Mouse (Mus musculus): ENCODE data around the gene Fat3.

Gene Fat3

DNA sequence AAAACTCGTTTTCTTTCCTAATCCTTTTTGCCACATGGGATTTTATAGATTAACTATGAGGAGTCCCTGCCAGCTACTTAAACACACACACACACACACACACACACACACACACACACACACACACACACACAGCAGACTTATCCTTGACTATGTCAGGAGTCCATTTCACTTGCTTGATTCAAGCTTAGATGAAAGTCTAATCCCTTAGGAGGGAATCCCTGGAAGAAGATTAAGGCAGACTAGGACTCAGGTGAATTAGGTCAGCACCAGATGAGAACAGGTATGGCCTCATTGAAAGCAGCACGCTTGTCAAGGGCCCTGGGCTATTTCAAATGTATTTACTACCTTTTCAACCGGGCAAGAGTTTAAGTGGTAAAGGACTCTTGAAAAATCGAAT lies 553.0 kb downstream of the Fat3 start:
- no peak for DNase-seq (ENCODE audit: low read depth, low spot score)

DNA sequence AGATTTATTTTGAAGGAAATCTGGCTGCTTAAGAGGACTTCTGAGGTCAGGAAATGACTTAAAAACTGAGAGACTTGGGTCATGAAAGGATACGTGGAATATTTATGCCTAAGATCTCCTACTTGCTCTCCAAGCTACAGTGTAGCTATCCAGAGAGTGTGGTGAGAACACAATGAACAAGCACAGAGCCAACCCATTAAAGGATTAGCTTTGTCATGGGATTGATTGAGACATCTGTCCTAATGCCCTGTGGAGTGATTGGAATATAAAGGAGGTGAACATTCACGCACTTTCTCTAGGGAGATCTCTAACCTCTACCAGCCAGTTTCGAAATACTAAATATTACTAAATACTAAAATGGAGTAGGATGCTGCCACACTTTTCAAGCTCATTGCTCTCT lies 556.9 kb downstream of the Fat3 start:
- no peak for DNase-seq (ENCODE audit: low read depth, low spot score)

DNA sequence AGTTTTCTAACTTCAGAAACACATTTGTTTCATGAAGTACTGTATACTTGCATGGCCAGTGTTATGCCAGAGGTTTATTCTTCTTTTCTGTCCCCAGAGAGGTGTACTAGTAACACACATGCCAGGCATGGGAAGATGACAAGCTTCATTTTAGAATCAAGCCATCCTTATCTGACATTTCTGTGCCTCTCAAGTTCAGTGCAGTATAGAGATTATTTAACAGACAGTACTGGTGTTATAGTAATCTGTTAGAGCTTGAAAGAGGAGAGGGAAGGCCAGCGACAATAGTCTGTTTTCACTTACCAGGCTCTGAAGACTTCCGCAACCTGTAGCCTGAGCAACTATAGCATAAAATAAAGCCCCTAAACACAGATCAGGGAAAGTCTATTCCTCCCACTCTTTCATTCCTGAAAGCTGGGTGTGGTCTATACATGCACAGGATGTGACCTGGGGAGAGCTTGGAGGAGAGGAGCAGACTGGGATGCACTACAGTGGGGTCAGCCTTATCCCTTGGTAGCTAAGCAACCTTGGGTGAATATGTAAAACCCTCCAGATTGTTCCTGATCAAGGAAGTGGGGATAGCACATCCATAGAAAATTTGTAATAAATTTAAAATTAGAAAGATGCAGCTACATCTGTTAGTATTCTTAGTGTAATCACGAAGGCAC lies 557.5 kb downstream of the Fat3 start:
- no peak for DNase-seq (ENCODE audit: low read depth, low spot score)

DNA sequence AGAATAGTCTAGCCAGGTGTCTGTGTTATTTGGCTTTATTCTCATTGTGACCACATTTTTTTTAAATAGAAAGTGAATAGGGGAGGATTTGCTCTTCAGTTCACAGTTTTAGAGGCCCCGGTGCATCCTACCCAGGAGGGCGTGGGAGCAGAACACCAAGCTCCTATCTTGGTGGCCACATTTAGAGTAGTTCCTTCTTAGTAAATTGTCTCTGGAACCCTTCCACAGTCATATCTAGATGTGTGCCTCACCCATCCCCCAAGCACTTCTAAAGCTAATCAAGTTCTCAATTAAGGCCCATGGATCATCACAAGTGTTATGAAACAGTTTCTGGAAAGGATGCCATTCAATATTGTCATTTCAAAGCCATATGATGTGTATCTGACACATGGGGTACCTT lies 559.3 kb downstream of the Fat3 start:
- no peak for DNase-seq (ENCODE audit: low read depth, low spot score)

DNA sequence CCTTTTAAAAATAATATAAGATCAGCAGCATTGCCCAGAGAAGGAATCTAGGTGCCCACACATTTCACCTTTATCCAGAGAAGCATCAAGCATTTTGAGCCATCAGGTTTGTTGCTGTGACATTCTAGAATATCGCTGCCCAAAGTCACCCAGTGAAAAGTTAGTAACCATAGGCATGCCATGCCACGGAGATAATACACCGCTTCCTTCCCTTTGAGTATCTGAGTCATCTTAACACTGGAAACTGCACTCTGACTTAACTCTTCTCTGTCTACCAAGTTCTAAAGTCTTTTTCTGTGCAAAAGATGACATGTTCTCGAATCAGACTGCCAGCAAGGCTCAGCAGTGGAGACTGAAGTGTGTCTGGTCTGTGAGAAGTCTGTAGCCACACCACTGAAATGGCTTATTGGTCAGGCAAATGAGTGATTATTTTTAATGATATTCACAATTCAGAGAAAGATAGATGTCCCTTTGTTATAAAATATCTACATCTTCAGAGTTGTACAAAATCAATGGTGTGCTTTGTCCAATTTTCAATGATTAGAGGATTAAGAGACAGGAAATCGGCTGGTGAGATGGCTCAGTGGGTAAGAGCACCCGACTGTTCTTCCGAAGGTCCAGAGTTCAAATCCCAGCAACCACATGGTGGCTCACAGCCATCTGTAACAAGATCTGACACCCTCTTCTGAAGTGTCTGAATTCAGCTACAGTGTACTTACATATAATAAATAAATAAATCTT lies 560.0 kb downstream of the Fat3 start:
- no peak for DNase-seq (ENCODE audit: low read depth, low spot score)

DNA sequence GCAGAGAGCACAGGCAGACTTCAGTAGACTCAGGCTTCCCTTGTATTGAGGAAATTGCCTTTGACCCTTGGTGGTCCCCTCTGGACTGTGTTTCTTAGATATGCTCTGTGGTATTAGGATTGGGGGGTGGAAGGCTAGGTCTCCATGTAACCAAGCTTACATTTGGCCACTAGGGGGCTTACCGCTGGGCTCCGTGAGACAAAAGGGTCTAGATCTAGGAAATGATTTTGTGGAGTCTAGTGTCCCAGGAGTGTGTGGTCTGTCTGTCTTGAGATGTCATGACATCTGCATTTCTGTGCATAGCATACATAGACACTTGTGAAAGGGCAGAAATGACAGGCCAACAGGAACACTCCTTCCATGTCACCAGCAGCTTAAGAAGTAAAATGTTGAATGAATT lies 561.5 kb downstream of the Fat3 start:
- DNase-seq (ENCODE audit: low read depth, low spot score), result no peak

DNA sequence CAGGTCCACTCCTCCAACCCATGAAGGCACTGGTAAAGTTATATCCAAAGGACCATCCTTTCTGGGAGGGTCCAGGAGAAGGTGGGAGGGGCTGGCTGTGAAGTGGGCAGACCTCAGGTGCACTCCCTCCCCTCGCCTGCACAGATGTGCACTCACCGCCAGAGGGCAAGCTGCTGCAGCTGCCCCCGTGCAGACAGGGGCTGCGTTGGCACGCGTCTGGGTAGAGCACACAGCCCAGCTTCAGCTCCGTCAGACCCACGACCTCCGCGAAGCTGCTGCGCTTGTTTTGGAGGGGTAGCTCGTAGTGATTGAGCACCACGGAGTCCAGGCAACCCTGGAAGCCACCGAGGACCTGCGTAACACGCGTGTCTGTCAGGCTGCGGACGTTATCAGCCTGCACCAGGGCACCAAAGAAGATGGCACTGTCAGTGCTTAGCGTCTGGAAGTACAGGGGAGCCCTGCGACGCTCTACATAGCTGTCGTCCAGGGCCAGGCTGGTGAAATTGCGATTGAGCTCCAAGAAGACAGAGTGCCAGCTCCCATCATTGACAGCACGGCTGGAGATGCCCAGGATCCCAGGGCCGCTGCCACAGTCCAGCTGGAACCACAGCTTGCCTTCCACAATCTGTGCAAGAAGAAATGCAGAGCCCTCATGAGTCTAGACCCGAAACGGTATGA lies 563.1 kb downstream of the Fat3 start:
- DNase-seq (ENCODE audit: low read depth, low spot score), result no peak

DNA sequence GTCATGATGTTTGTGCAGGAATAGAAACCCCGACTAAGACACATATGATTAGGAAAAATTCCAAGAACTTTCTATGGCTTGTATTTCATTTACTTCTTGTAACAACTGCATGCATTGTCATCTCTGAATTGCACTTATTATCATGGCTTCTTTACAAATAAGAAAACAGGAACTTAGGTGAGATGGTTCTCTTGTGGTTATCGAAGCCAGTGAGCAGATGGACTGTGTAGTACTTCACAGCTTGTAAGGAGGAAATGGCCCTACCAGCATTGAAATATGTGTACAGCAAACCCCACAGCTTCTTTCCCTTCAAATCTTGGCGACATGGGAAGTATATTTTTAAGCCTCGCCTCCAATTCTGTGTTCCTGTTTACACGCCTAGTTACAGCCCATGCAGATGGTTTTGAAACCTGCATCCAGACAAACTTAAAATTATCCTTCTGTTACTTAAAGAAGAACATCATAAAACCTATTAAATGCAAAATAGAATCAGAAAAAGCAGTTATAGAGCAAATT lies 570.1 kb downstream of the Fat3 start:
- no peak for DNase-seq (ENCODE audit: low read depth, low spot score)

DNA sequence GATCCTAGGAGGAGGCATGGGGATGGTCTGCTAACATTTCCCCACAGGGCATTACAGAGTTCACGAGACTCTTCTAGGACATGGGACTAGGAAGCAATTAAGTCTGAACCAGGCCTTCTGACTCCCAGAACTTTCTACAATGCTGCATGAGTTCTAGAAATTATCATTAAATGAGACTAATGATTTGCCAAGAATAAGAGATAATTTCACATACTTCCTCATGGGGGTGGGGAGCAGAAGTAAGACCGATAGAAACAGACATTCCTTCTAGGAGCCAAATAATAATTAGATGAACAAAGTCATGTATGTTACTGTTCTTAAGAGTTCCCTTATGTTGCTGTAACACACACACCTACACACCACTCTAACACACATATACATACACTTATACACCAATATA lies 572.8 kb downstream of the Fat3 start:
- no peak for DNase-seq (ENCODE audit: low read depth, low spot score)

DNA sequence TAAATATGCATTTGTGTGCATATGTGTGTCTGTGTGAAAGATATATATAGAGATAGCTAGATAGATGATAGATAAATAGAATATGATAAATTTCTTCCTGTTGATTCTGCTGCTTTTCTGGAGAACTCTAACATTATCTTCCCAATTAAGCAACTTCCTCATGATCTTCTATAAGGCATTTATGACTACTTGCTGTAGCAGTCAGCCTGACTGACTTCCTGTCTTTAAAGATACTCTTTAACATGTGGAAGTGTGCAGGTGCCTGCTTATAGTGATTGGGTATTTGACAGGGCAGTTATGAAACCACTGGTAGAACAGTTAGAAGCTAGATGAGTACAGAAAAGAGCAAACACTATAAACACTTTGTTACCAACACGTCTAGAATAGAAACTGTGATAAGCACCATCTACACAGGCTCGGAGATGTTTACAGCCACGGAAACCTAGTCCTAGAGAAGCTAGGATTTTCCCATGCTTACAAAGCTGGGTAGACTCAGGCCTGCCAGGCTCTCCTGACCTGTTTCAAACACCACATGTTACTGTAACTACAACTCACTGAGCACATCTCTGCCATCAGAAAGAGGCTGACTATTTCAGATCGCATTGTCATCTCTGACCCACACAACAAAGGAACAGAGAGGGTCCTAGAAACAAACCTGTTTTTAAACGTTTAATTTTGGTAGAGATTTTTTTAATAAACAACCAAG lies 573.6 kb downstream of the Fat3 start:
- DNase-seq (ENCODE audit: low read depth, low spot score), result no peak

DNA sequence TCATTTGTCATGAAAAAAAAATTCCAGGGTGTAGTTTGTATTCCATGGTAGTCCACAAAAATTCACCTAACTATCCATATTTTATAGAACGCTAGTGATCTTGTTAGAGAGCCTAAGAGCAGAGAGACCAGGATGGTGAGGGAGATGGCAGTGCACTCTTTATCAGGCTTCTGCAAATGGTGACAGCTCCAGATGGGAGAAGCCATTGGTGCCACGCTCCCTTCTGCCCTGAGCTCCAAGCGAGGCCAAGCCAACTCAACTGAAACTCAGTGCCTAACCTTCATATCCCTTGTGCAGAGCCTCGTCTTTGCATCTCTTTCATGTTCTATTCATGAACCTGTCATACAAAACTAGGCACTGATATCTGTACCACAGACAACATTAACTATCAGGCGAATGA lies 575.8 kb downstream of the Fat3 start:
- no peak for DNase-seq (ENCODE audit: low read depth, low spot score)

DNA sequence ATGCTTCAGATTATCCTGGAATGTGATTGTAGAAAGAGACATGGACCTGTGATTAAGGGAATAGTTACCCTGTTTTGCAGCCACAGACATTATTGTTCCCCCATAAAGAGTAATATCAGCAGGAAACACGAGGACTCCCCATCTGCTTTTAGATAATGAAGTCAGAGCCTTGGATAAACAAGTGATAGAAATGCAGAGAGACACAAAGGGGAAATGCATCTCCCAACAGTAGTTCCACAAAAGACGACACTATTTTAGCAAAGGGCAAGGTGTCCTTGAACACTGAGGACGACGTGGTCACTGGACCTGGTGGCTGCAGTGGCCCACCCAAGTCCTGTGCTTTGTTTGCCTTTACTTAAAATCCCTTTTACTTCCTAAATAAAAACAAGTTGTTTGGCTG lies 580.8 kb downstream of the Fat3 start:
- DNase-seq (ENCODE audit: low read depth, low spot score), result no peak

DNA sequence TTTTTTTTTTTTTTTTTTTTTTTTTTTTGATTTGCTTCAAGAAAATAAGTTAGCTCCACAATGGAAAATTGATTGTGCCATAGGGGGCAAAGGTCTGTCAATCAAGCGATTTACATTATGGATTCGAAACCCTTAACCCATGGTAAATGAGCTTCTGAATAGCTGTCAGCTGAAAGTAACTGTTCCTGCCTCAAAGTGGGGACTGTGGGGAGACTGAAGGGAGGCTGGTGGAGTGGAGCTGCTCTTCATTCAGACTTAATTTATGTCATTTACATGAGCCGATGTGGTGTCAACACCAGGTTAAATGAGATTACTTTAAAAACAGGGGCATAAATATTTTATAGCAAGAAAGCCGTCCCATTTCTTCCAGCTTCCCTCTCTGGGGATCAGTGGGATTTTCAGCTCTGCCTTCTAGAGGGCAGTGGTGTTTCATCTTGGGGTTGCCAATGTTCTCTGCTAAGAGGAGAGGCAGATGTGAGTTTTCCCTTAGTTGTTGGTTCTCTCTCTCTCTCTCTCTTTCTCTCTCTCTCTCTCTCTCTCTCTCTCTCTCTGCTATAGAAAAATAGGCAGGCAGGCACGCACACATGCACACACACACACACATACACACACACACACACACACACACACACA lies 581.6 kb downstream of the Fat3 start:
- DNase-seq (ENCODE audit: low read depth, low spot score), result no peak

DNA sequence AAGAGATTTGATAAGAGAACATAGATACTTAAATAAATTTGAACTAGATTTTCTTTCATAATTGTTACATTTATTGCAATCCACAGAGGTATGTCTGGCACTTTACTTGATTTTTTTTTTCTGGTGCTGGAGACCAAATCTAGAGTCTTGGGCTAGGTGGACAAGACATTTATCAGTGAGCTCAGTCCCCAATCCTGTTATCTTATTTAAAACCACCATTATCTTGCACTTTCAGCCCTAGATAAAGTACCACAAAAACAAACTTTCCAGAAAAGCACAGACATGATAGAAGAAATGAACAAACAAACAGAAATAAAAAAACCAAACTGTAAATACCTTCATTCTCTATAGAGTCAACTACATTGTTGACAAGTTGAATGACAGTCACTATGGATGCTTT lies 584.5 kb downstream of the Fat3 start:
- no peak for DNase-seq (ENCODE audit: low read depth, low spot score)

DNA sequence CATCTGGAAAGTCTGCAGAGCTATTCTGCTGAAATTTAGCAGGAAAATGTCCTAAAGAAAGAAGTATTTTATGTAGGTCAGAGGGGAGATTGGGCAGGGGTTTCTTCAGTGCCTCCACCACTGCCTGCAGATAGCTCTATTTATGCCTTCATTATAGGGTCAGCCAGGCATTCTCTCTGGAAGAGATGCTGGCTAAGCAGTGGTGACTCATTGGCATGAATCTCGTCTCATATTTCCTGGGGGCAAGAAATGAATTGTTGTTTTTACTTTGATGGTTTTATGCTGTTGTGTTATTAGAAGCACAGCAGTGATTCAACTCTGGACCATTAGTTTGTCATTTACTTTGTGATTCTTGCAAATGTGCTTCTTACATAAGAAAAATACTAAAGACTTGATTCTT lies 588.4 kb downstream of the Fat3 start:
- DNase-seq (ENCODE audit: low read depth, low spot score), result no peak

DNA sequence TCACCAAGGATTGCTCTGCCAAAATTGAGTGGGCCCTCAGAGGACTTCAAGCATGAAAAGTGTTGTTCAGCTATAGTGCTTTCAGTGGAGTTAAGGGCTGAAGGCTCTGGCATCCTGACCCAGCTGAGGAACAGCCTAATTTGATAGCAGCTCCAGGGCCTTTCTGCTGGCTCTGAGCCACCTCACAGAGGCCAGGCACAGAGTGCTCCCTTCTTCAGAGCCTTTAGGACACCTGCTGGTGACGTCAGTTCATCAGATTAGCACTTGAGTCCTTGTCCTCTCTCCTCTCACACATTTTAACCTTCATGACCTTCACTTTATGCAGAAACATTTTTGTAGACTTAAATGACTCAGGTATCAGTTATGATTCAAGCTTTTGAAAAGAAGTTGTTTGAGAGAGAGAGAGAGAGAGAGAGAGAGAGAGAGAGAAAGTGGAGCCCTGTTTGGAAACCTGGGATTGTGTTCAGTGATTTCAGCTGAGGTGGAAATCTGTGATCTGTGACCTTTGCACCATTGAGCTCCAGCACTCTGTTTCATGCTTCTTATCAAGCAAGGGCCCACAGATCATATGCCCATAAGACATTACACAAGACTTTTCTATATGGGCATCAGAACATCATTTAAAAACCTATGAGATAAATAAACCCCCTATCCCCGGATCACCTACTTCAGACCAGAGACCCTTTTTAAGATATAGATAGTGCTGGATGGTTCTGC lies 591.5 kb downstream of the Fat3 start:
- DNase-seq (ENCODE audit: low read depth, low spot score), result no peak

DNA sequence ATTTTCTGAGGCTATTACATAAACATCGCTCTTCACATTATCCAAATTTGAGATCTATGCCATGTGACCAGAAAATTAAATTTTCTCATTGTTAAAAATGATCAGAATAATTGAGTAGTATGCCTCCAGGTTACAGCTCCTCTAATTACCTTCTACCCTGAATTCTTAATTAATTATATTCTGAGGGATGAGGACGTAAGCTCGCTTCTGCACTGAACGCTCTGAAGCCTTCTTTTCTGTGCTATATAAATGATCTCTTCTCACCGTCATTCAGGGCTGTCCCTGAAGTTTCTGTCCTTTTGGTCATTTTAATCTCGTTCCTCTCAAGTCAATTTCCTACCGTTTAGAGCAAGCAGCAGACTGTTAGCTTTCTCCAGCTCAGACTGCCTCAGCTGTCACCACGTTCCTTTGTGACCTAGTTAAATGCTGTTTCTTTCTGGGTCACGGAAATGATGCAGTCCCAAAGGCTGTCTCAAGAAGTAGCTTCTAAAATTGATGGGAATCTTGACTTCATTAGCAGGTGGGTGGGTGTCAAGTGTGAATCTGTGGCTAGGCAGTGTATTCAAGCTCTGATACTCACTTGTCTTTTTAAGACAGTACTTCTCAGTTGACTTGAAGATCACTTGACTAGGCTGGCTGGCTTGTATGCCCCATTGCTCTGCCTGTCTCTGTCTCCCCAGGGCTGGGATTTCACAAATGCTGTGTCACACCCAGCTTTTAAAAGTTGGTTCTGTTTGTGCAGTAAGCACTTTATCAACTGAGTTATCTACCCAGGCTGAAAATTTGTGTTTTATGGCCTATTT lies 596.9 kb downstream of the Fat3 start:
- DNase-seq (ENCODE audit: low read depth, low spot score), result no peak

DNA sequence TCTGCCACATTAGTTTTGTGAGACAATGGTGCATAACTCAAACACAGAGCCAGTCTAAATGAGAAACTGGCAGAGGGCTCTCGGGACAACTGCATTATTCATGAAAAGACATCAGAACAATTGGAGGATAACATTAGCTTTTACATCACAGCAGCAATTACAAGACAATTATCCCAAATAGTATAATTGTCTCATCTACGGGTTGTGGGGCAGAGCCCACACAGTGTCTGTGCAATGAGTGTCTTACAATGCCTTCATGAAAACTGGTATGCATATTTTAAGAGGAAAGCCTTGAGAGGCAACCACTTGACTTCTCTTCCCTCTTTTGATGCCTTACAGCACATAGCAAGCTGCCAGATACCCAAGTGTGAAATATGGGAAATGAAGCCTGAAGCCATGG lies 603.0 kb downstream of the Fat3 start:
- no peak for DNase-seq (ENCODE audit: low read depth, low spot score)

DNA sequence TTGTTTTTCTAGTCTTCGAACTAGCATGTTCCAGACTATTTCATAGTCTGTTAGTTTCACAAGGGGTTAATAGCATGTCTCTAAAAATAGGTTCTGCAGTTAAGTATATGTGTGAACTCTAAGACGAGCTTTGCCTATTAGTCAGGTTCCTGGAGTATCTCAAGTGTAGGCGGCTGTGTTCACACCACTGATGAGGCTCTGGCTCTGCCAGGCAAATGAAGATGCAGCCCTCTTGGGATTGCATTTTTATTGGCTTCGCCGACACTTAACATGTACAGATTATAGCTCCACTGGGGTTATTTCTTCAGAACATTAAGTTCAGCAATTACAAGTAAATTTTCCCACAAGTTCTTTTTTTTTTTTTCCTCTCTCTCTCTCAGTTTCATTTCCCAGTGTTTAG lies 614.3 kb downstream of the Fat3 start:
- no peak for DNase-seq (ENCODE audit: low read depth, low spot score)

DNA sequence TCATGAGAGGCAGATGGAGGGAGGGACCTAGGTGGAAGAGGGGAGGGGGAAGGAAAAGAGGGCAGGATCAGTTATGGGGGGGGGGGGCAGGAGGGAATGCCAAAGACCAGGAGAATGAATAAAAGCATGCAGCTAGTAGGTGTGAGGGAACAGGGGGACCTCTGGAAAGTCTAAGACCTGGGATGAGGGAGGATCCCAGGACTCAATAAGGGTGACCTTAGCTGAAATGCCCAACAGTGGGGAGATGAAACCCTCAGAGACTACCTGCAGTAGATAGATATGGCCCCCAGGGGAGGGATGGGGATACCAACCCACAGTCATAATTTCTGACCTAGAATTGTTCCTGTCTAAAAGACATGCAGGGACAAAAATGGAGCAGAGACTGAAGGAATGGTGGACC lies 620.3 kb downstream of the Fat3 start:
- DNase-seq (ENCODE audit: low read depth, low spot score), result no peak
